Mouse (Mus musculus) testis, postnatal 14 days (tissue): ENCODE measurements at regions not wholly inside any gene's neighbourhood (a gene's known extent, or its start where the extent isn't known, plus 50 kb on each side); places are given as distances from the start of the nearest gene placed in this dataset.

ENCODE experiments used
- DNase-seq: peaks from one replicate; pipeline ENCODE4 v3.0.0; 2021; ENCODE audit warnings: low spot score

DNA sequence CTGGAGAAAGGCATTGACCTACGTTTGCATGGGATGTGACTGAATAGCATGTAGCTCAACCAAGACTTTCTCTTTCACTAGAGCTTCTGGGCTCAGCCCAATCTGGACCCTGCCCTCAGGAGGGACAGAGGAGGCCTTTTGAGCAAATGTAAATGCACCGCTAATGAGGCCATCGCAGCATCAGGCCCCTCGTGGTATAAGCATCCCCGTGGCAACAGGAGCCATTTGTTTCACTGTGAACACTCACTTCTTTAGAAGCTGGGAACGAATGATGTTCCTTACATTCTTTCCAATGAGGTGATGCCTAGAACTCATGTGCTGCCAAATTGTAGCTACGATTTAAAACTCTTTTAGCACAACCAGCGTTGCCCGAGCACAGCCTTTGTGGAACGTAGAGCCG, 279.0 kb upstream of the Gjb5 start:
- DNase-seq, result no peak

GRCm38 (mm10) chr4:127635262-127635661, 277.3 kb upstream of the Gjb5 start:
- no peak for DNase-seq

DNA sequence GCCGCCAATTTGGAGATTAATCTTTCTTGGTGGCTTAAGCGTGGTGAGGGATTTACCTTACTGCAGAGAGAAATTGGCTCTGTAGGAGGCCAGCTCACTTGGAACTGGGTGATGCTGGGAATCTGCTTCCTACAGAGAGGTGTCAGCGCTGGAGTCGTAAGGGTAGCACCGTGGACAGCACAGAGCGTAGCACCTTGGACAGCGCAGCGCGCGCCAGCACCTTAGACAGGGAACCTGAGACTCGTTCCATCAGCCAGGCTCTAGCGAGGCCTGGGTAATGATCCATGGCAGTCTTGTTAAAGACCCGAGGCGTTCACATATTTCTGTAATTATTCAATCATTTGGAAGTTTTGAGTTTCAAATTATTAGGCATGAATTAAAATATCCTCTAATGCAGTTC, 261.9 kb upstream of the Gjb5 start:
- DNase-seq, result peak; percentile 24

GRCm38 (mm10) chr4:127612761-127613160, 254.8 kb upstream of the Gjb5 start:
- DNase-seq, result peak; percentile 15

GRCm38 (mm10) chr4:127600919-127601318, 242.9 kb upstream of the Gjb5 start:
- DNase-seq, result no peak

DNA sequence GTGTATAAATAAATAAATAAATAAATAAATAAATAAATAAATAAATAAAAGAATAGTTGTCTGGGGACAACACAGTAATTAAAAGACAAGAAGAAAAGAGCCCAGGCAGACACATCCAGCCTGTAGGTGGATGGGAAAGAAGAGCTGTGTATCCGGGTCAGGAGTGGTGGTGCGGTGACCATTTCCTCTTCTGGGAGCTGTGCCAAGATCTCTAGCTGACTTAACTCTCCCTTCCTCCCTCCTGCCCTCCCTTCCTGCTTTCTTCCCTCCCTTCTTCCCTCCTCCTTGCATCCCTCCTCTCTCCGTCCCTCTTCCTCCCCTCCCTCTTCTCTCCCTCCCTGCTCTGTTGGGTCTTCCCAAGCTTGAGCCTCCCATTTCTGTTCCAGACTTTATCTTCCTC, 240.6 kb upstream of the Gjb5 start:
- DNase-seq, result no peak

GRCm38 (mm10) chr4:127594081-127594480, 236.1 kb upstream of the Gjb5 start:
- DNase-seq, result no peak

- DNase-seq, result no peak
These were observed 233.6 kb upstream of the Gjb5 start for GRCm38 (mm10) chr4:127591540-127591939.

GRCm38 (mm10) chr4:127586822-127587221, 228.8 kb upstream of the Gjb5 start:
- DNase-seq, result no peak

DNA sequence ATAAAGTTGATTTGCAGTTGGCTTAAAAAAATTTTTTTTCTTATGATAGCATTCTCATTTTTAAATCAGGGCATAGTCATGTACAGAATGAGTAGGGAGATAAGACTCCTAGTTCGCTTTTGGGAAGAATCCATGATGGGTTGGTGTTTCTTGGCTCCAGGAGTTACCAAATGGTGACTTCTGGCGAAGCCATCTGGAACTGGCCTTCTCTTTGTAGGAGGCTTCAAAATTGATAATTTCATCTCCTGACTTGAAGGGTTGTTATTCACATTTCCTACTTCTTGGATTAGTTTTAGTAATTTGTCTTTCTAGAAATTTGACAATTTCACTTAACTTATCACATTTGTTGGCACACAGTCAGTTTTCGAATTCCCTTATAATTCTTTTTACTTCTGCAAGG, 218.5 kb upstream of the Gjb5 start:
- DNase-seq, result no peak

GRCm38 (mm10) chr4:127562602-127563001, 204.6 kb upstream of the Gjb5 start:
- DNase-seq, result no peak

GRCm38 (mm10) chr4:127558572-127558971, 200.6 kb upstream of the Gjb5 start:
- DNase-seq, result no peak

GRCm38 (mm10) chr4:127552456-127553225, 194.7 kb upstream of the Gjb5 start:
- DNase-seq, result no peak

- DNase-seq, result no peak
These were observed 191.6 kb upstream of the Gjb5 start for GRCm38 (mm10) chr4:127549581-127549980.

- DNase-seq, result no peak
These were observed 191.0 kb upstream of the Gjb5 start for GRCm38 (mm10) chr4:127549018-127549417.

DNA sequence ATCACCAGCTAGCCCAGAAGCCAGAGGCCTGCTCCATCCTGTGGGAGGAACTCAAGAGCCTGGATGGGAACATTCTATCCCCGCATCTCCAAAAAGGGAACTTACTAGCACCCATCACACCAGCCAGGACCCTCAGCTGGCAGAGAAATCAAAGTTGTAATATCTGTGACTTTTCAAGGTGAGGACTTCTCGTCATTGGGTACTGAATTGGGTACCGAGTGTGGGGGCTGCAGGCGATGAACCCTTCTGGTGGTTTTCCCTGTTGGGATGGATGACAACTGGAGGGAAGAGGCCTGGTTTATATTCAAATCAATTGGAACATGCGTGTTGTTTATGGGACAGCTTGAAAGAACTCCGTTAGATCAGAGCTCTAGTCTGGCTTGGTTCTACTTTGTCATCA, 187.1 kb upstream of the Gjb5 start:
- DNase-seq, result no peak

DNA sequence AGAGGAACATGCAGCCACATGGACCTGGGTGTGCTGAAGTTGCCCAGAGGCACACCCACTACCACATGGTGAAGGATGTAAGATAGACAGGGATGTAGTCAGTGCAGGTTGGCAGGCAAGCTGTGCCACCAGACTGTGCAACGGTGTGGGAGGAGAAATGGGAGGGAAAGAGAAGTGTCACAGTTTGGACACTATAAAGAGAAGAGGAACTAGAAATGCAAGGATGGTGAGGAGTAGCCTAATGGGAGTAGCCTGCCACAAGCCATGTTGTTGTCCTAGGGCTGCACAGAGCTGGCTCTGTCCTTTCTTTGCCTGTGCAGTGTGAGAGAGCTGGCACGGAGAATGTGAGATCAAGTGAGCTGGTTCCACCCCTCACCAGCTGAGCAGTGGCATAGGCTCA, 185.3 kb upstream of the Gjb5 start:
- no peak for DNase-seq

GRCm38 (mm10) chr4:127542771-127543170, 184.8 kb upstream of the Gjb5 start:
- no peak for DNase-seq

DNA sequence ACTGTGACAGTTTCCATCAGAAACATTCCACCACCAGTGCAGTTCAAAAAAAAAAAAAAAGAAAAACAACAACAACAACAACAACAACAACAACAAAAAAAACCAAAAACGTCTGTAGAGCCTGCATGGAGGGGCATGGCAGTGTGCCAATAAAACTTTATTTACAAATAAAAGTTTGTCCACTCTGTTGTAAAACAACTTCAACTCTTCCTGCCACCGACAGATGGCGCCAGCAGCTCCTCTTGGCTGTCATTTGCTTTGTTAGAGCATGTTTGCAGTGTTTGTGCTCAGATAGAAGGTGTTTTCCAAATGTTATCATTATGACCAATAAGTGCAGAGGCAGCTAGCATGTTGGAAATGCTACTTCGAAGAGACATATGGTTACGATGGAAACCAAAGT, 179.0 kb upstream of the Gjb5 start:
- DNase-seq, result no peak

GRCm38 (mm10) chr4:127535630-127536029, 177.6 kb upstream of the Gjb5 start:
- peak; percentile 21 for DNase-seq

DNA sequence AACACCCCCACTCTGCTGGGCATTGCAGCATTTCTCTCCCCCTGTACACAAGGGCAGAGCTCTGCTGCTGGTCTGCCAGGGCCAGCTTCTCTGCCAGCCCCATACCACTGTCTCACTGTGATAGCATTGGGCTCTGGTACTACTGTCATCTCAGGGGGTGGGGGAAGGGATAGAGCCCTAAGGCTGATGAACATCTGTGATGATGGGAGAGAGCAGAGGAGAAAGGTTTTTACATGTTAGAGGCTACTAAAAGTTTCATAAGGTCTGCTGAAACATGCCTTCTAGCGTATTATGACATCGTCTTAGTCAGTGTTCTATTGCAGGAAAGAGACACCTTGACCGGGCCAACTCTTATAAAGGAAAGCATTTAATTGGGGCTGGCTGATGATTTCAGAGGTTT, 176.4 kb upstream of the Gjb5 start:
- no peak for DNase-seq

DNA sequence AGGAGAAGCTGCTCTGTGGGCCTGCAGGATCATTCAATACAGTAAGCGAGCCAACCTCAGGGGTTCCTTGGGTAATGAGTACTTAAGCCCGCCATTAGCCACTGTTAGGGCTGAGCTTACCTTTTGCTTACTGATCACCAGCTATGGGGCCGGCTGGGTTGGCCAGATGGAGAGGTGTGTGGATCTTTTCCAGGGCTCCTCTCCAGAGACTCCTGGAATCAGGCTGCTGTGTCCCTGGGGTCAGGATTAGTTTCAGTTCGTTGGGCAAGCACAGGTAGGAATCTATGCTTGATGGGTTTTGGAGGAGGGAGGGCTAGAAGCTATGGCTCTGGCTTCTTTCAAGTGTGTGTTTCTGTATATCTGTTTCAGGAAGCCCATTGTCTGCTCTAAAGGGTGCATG, 175.7 kb upstream of the Gjb5 start:
- DNase-seq, result no peak

GRCm38 (mm10) chr4:127530779-127531178, 172.8 kb upstream of the Gjb5 start:
- DNase-seq, result no peak

GRCm38 (mm10) chr4:127522151-127522550, 164.2 kb upstream of the Gjb5 start:
- DNase-seq, result no peak
